Mouse (Mus musculus): Measurements from ENCODE around the gene 3110009E18Rik.

3110009E18Rik gene

DNA sequence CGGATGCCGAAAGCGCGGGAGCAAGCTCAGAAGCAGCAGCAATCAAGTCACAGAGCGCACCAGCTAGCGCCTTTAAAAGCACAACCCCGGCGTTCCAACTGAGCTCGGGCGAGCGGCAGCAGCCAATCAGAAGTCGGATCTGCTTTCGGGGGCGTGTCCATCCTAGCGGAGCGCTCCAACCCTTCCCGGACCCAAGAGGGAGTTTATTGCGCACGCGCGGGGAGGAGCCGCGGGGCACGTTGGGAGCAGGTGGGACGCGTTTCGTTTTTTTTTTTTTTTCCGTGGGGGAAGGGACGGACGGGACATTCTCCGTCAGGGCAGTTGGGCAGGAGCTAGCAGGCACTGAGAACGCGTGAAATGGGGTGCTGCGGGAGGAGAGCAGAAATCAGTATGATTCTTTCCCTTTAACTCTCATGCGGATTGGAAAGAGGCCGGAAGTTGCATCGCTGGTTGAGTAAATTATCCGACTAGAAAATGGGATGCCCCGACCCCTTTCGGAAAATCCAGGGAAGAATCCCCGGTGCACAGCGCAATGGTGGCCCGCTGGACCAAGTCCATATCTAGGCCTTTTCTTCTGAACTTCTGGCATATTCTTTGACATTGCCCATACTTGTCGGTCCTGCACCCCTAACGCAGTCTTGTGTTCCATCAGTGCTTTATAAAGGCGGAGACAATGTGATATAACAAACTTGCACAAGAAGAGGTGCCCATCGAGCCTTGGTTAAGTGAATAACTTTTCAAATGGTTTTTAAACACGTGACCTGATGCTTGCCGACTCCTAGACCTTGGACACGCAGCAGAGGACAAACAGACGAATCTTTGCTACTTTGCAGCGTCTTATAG, at the start of gene 3110009E18Rik, which contains the start of gene Dbi:
Gene 3110009E18Rik (plus strand): TSS at position 219 of the 843 bp plus-strand sequence.
Gene Dbi (minus strand): TSS at position 110 of the 843 bp plus-strand sequence.
- DNase-seq (ENCODE audit: low spot score in 2 of 2) = peak; percentile 97

DNA sequence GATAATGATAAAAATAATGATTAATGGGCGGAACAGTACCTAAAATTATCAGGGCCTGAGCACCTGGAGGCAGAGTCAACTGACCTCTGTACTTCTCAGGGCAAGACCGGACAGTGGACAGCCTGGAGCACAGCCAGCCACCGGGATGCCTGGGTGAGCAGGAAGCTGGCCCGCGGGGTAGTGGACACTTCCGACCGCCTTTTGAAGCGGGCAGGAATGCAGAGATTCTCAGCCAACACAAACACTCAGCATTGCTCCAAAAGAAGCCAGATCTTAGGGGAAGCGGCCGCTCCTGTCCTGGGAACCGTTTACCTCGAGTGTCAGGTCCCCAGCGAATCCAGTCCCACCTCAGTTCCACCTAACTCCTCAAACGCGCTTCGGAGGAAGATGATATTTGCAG, 48.1 kb upstream of the 3110009E18Rik start:
- no peak for DNase-seq (ENCODE audit: low spot score in 2 of 2)

DNA sequence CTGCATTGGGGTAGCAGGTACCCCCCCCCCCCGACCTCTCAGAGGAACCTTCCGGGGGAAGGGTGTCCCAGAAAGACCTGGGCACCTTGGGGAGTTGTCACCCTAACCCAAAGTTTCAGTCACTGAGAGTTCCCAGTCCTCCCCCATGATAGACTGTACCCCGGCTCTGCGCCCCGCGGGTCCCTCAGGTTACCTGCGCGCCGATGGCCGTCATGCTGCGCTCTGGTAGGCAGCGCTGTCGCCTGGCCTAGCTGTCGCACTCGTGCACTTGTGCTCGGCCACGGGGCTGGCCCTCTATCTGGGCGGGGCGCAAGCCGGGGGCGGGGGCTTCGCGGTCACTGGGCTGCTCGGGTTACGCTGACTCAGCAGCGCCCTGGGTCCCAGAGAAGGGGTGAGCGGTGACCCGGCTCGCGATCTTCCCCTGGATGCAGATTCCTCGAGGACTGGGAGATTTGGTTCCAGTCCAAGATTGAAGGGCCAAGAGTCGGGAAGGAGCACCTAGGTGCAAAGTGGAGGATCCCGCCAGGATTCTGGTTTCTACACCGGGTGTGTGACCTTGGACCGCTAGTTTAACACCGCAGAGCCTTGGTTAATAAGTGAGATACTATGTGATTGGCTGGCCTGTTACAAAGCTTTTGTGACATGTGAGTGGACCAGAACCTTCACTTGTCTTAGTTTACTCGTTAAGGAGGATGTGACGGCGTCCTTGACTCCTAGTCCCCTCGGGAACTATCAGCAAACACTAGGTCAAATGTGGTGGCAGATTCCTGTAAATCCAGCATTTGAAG, 47.3 kb upstream of the 3110009E18Rik start, which contains the start of gene Tmem37:
Gene Tmem37 (minus strand): TSS at position 556 of the 788 bp plus-strand sequence.
- peak; percentile 12 to 24 for DNase-seq (ENCODE audit: low spot score in 2 of 2)

DNA sequence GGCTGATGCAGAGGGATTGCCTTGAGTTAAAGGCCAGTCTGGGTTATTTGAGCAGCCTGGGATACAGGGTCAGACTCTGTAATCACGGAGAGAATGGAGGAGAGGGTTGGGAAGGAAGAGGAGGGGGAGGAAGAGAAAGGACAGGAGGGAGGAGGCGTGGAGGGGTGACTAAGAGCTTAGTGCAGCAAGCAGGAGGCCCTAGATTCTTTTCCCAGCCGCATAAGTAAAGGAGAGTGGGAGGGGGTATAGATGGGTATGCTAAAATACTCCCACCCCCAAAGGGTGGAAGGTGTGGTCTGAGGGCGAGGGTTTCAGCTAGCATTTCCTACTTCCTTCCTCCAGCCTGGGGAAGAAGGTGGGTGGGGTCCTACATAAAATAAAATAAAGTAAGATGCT, 46.7 kb upstream of the 3110009E18Rik start:
- DNase-seq (ENCODE audit: low spot score in 2 of 2) = no peak

DNA sequence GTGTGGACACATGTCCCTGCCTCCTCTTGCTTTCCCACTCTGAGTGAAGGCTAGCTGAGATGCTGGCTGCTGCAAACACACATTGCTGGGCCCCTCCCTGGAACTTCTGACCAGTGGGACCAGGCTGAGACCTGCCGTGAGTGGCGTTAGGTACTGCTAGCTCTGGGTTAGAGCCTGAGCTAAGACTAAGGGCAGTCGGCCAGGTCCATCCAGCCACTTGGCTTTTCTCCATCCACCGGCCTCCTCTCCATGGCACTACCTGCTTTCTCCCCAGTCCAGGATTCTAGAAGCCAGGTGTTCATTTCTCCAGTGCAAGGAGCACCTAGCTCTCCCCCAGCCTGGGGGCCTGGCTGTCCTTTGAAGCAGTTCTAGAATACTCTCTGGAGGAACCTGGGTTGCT, 46.1 kb upstream of the 3110009E18Rik start:
- no peak for DNase-seq (ENCODE audit: low spot score in 2 of 2)

DNA sequence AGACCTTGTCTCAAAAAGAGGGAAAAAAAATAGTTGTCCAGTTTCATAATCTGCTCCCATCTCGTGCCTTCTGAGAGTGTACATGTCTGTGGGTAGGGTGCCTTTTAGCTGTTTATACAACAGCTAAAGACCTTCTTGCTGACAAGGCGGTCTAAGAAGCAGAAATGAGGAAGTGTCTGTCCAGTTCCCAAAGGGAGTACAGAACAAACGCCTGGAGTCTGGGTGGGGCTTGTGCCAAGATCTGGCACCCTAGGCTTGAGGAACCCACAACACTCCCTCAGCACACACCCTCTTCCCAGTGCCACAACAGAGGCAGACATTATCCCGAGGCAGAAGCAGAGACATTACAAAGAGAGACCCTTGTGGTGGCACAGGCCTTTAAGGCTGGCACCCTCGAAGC, 45.5 kb upstream of the 3110009E18Rik start:
- DNase-seq (ENCODE audit: low spot score in 2 of 2) = peak in 1 of 2 experiments; percentile 9

DNA sequence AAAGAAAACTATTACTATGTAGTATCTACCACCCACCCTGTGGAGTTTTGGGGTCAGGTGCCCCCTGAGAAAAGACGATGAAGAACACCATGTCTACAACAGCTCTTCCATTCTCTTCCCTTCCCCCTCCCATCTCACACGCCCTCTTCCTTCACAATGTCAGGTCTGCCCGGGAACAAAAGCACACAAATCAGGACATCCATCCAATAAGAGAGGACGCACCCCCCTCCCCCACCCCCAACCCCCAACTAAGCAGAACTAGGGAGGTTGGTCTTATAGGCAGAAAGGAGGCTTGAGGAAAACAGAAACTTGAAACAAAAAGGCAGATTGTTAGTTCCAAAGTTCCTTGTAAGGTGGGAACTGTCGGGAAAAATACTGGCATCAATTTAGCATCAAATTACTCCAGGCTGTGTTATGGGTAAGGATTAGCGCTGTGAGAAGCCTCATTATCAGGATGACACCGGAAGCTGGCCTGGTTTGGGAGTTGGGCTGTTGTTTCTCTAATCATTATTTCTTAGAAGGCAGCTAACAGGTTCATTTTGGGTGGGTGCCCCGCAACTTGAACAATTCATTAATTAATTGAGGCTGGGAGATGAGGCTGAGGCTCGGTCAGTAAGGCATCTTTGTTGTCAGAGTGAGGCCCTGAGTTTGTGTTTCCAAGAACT, 43.1 kb upstream of the 3110009E18Rik start:
- DNase-seq (ENCODE audit: low spot score in 2 of 2) = no peak

DNA sequence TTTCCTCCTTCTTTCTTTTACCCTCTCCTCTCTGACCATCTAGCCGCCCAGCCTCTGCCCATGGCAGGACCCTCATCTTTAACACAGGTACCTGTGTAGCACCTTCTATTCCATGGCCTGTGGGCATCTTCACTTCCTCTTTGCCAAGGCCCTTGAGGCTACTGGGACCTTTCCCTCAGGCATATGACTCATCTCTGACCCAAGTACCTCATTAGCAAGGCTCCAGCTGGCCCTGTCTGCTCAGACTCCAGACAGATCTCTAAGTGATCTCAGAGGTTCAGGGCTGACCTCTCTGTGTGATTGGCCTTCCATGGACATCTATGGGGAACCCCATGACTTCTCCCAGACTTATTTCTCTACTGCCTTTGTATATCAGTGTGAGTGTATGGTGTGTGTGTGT, 40.4 kb upstream of the 3110009E18Rik start:
- DNase-seq (ENCODE audit: low spot score in 2 of 2) = no peak

DNA sequence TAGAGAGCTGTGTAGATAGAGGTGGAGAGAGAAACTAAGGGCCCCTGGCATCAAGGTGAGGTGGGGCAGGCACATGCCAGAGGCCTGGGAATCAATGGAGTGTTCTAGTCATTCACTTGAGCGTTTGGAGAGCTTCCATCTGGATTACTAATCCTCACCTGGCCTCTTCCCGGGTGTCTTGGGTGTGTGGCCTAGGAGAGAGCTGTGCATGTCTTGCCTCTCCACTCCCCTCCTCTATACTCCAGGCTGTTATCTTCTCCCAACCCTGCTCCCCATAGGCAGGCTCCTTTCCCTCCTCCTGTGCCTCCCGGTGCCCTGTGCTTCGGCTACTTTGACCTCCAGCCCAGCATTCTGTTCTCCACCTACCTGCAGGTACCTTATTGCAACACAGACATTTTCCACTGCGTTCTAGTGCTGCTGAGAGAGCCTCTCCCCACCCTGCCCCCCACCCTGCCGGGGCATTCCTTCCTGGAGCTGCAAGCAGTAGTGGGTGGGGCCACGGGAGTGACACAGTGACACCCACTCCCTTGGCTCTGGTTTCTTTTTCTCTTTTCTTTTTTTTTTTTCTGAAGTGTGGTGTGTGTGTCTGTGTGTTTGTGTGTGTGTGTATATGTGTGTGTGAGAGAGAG, 37.9 kb upstream of the 3110009E18Rik start:
- no peak for DNase-seq (ENCODE audit: low spot score in 2 of 2)

DNA sequence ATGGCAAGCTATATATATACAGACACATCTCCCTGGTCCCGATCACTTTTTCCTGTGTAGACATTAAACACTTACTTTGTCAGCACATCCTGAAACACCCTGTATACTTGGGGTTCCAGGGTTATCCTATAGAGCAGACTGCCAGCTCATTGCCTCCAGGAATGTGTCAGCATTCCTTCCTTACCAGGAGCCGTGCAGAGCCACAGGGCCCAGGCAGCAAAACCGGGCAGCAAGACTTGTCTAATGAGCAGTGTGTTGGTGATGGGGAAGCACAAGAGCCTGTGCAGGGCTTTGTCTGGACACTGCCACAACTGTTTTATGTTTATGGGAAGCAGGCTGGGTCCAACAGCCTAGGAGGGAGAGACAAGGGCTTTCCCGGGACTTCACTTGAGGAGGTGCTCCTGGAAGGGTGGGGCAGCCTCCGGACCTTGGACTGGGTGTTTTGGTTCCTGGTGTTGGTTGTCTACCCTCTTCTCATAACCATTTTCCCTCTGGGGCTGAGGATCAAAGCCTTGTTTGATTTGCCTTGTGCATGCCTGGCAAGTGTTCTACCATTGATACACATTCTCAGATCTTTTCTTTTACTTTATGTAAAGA, 37.0 kb upstream of the 3110009E18Rik start:
- DNase-seq (ENCODE audit: low spot score in 2 of 2) = no peak

DNA sequence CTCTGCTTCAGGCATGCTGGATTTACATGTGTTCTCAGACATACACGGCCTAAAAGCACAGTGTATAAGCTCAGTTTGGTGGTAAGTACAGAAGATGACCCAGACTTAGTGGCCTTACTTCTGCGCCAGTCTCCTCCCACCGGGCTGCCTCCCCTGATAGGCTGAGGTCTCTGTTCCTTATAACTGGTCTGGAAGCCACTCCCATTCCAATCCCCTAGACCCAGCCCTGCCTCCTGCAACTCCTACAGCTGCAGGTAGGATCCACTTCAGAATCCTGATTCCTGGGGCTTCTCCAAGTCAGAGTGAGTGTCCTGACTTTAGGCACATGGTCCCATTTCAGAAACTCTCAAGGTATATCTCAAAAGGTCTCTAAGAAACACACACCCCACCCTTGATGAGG, 35.3 kb upstream of the 3110009E18Rik start:
- DNase-seq (ENCODE audit: low spot score in 2 of 2) = no peak

DNA sequence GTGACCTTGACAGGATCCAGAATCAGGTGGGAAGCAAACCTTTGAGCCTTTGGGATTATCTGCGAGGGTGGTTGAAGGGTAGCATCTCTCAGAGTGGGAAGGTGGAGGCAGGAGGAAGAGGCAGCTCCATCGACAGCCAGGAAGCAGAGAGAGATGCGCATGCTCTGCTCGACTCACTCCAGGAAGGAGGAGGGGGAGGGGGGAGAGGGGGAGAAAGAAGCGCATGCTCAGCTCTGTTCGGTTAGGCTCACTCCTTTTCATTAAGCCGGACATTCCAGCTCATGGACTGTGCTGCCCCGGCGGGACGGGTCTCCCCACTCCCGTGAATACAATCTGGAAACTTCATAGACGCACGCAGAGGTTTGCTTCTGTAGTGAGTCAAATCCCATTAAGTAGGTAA, 34.3 kb upstream of the 3110009E18Rik start:
- no peak for DNase-seq (ENCODE audit: low spot score in 2 of 2)

DNA sequence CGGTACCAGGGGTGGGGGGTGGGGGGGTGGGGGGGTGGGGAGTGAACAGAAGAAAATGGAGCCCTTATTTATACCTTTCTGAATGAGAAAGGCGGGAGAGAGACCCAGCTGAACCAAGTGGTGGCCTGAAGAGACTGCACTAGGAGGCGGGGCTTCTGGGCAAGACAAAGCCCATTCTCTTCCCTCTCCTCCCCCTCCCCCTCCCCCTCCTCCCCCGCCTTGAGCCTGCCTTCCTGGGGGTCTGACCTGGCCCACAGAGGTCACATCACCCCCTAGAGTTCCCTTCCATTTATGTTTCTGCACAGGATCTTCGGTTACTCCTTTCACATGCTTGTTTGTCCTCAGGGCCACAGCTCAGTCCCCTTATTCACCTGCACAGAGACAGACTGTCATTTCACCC, 31.8 kb upstream of the 3110009E18Rik start:
- no peak for DNase-seq (ENCODE audit: low spot score in 2 of 2)

DNA sequence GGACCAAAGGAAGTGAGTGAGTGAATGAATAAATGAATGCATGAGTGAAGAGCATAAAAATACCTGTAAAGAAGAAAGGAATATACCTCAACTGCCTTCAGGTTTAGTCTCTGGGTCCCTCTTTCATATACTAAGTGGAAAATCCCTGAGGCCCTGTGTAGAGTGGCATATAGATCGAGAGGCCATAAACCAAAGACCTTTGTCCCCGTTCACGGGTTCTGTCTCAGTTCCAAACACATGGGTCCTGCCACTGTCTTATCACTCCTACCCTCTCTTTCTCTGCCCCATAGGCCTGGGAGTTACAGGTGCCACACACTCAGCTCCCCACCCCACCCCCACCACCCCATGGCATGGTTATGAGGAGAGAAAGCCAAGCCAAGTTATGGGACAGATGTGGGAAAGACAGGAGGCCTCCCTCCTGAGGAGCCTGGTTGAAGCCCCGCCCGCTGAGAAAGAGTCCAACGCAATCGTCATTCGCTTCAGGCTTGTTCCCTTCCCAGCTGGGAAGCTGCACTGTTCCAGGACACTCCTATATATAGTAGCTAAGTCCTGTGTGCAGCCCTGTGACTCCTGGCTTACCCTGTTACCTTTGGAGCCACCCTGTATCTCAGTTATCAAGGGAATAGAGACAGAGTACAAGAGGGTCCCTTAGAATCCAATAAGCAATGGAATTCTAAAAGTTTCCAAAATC, 30.0 kb upstream of the 3110009E18Rik start:
- no peak for DNase-seq (ENCODE audit: low spot score in 2 of 2)

DNA sequence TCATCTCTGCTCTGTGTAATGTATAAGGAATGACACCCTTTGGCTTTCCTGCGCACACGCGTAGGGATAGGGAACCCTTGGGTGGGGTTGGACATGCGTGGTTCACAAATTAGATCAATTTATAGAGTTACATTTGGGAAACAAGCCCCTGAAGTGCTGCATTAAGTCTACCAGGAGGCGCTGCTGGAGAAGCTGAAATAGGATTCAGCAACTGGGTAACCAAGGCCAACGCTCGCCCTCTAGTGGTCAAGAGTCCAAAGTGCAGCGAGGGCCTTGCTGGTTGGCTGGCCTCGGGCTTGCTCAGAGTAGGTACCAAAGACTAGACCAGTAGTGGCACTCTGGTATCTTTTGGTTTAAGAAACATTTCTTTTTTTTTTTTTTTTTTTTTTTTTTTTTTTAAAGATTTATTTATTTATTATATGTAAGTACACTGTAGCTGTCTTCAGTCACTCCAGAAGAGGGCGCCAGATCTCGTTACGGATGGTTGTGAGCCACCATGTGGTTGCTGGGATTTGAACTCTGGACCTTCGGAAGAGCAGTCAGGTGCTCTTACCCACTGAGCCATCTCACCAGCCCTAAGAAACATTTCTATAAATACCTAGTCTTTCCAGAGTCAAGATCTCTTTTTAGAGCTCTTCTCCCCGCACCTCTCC, 27.4 kb upstream of the 3110009E18Rik start:
- DNase-seq (ENCODE audit: low spot score in 2 of 2) = peak; percentile 88 to 92

DNA sequence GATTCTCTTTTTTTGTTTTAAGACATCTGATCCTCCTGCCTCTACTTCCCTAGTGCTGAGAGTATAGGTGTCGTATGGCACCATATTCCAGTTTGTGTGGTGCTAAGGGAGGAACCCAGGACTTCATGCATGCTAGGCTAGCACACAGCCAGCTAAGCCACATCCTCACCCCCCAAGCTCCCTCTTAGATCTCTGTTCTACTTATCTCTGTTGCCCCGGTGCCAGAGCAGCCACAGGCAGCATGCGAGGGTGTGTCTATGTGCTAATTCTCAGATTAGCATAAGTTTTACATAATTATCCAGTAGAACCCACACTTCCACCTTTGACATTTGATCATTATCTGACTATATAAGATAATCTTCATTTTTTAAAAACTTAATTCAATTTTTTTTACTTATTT, 26.1 kb upstream of the 3110009E18Rik start:
- no peak for DNase-seq (ENCODE audit: low spot score in 2 of 2)

DNA sequence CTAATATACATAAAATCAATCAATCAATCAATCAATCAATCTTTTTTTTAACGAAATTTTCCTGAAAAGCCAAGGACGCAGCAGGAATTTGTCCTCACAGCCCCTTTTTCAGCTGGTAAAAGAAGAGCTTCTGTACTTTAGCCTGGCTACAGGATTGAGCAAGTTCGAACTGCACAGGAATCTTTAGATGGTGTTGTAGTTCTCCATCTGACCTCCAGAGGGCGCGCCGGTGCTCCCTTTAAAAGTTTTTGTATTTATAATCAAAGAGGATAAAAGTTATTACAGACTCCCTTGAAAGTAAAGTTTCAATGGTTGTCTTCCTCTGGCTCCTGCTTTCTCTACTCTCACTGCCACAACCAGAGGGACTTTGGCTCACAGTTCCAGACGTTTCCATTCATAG, 22.7 kb upstream of the 3110009E18Rik start:
- peak; percentile 69 to 84 for DNase-seq (ENCODE audit: low spot score in 2 of 2)

DNA sequence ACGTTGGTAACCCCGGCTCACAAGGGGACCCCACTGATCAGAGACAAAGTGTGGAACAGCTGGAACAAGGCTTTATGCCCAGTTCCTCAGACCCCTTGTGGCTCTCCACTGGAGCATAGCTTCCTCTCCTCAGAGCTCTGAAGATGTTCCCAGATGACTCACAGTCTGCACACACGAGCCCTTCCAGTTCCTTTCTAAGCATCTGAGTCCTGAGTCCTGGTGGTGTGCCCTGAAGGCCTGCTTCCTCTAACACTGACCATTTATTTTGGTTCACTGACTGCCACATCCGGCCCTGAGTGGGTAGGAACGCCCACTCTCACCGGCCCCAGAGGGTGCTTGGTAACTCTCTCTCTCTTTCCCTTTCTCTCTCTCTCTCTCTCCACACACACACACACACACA, 21.5 kb upstream of the 3110009E18Rik start:
- DNase-seq (ENCODE audit: low spot score in 2 of 2) = no peak

DNA sequence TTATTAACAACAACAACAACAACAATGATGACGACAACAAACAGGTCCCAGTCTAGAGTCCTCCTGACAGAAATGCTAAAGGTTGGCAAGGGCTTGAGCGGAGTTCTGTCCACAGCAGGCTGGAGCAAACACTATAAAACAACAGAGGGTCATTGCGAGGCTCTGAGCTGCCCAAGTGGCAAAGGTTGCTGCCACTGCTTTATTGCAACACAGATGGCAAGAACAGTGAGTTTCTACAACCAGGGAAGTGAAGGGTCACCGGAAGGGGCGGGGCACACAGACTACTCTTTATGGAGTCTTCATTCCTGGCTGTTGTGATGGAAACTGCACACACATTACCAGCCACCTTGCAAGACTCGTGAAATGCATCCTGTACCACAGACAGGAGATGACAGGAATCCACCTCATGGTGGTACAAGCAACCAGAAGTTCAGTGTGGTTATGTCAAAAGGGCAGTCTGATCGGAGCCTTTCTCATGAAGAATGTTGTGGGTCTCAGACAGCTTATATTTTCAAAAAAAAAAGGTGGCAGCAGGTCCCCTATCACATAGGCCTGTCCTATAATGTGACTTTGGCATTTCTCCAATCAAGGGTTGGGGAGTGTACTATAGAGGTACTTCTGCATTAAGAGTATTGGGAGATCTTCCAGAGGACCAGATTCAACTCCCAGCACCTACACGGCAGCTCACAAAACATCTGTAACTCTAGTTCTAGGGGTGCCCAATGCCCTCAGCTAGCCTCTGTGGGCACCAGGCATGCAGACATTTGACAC, 20.3 kb upstream of the 3110009E18Rik start:
- no peak for DNase-seq (ENCODE audit: low spot score in 2 of 2)
